Mouse (Mus musculus) kidney, embryonic 14.5 days (tissue): ENCODE data around the gene Gm12185. TPM values are rescaled to one million over a fixed set of nuclear protein-coding genes. Genes with fewer than 3 reads are reported as not detected.
"Not testable (repeated sequence)": the region's sequence is repeated elsewhere in the genome, so short reads cannot be mapped to it uniquely, and the experiment has no call there.

Experiments used
- ATAC-seq: fragments of 200-750 bp; cut with Nextera tagmentation; 2 replicates; pipeline ENCODE4 v1.8.0; 2017; ENCODE audit warnings: moderate number of reproducible peaks, mild to moderate bottlenecking, moderate TSS enrichment, moderate library complexity; ENCODE audit not compliant: low FRiP score, low TSS enrichment
- H3K27ac ChIP-seq: fragments of 300-500 bp; sonication (generic); 2 replicates; pipeline ENCODE4 v1.5.1; 2014; ENCODE audit warnings: low read depth, mild to moderate bottlenecking, low read length, moderate library complexity, mixed read lengths
- H3K27me3 ChIP-seq: fragments of 300-500 bp; sonication (generic); 2 replicates; pipeline ENCODE4 v1.6.1; 2014; ENCODE audit warnings: mild to moderate bottlenecking, low read length; ENCODE audit not compliant: control insufficient read depth, insufficient read depth
- H3K36me3 ChIP-seq: fragments of 300-500 bp; sonication (generic); 2 replicates; pipeline ENCODE4 v1.6.1; 2014; ENCODE audit warnings: low read length, mixed read lengths; ENCODE audit not compliant: control insufficient read depth, insufficient read depth
- H3K4me1 ChIP-seq: fragments of 300-500 bp; sonication (generic); 2 replicates; pipeline ENCODE4 v1.6.1; 2014; ENCODE audit warnings: low read length, mixed read lengths; ENCODE audit not compliant: control insufficient read depth, insufficient read depth
- H3K4me2 ChIP-seq: fragments of 300-500 bp; sonication (generic); replicated peaks from 2 replicates; pipeline ENCODE4 v1.6.1; 2014; ENCODE audit warnings: low read depth, mild to moderate bottlenecking, low read length
- H3K4me3 ChIP-seq: fragments of 300-500 bp; sonication (generic); 2 replicates; pipeline ENCODE4 v1.5.1; 2014; ENCODE audit warnings: mild to moderate bottlenecking, low read length
- H3K9ac ChIP-seq: fragments of 300-500 bp; sonication (generic); 2 replicates; pipeline ENCODE4 v1.6.1; 2014; ENCODE audit warnings: low read depth, mild to moderate bottlenecking, low read length, moderate library complexity
- H3K9me3 ChIP-seq: fragments of 300-500 bp; sonication (generic); 2 replicates; pipeline ENCODE4 v1.6.1; 2016; ENCODE audit warnings: low read length; ENCODE audit not compliant: control insufficient read depth
- WGBS: fragments of 180-500 bp; shearing (Covaris S2); extraction: QIAGEN DNeasy Blood & Tissue Kit; methylation state at CpG from one replicate; pipeline ENCODE4 v1.1.7; 2014; 5-methylcytosine and 5-hydroxymethylcytosine counted together
- polyA plus RNA-seq: library from polyadenylated mRNA; unstranded; fragments of >200 nt; fragmentation: Nextera tagmentation; extraction: Ambion mirVana; gene quantifications from 2 replicates; pipeline ENCODE4 v1.2.1, GENCODE M21; 2014

Gm12185 gene
- polyA plus RNA-seq, 1 experiment from 2014 or later: not detected

DNA sequence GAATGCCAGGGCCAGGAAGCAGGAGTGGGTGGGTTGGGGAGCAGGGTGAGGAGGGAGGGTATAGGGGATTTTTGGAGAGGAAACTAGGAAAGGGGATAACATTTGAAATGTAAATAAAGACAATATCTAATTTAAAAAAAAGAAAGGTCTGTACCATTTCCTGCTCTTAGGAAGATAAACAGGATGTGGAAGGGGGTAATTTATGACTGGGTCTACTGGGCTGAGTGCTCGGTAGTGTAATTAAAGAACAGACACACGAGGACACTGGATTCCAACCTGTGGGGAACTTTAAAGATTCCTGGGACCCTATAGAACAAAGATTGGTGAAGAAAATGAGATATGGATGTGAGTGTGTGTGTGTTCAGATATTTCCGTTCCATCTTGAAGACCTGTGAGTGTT is 9.2 kb downstream of the Gm12185 start:
- H3K4me1 ChIP-seq, H3K9me3 ChIP-seq, H3K9ac ChIP-seq, ATAC-seq, H3K4me3 ChIP-seq, H3K36me3 ChIP-seq, H3K27ac ChIP-seq, H3K27me3 ChIP-seq, H3K4me2 ChIP-seq: not testable (repeated sequence)
- WGBS: no CpG with 5 or more reads among the region's 3 CpGs

DNA sequence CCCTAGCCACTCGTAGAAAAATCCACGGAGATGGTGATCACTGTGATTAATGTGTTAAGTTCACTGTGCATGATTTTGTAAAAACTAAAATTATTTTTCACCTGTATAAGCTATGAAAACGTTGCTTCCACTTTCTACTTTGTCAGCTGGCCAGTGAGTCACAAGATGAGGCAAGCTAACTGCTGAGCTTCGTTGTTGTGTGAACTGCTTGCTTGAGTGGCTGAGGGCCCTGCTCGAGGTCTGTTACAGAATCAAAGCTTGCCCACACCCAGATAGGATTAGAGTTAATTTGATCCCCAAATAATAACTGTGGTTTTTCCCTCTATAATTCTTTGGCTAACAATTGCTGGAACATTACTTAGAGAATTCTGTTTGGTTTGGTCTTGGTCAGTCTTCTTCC is 12.0 kb downstream of the Gm12185 start:
- no CpG with 5 or more reads among the region's 5 CpGs for WGBS
- not testable (repeated sequence) for H3K4me3 ChIP-seq, ATAC-seq, H3K36me3 ChIP-seq, H3K4me2 ChIP-seq, H3K9ac ChIP-seq, H3K27ac ChIP-seq, H3K4me1 ChIP-seq, H3K9me3 ChIP-seq, H3K27me3 ChIP-seq

DNA sequence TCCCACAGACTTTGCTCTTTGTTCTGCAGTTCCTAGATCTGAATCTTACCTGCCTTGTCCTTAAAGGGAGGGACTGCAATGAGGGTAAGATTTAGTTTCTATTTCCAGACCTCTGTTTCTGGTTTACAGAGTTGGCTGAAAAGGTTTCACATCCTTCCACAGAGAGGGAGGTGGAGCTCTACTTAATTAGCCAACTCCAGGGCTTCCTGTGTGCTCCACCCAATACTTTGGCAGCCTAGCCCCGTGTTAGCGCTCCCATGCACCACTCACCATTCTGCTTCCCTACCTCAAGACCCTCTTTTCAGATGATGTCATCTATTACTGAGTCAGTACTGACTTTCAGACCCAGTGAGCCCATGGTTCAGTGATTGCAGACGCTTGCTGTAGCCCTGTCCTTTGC is 12.8 kb downstream of the Gm12185 start, which contains the start of gene 9930111J21Rik1:
9930111J21Rik1 (minus strand) TSS at position 148 of the 400 bp plus-strand sequence.
- not testable (repeated sequence) for H3K27ac ChIP-seq, ATAC-seq, H3K9ac ChIP-seq, H3K27me3 ChIP-seq, H3K4me2 ChIP-seq, H3K9me3 ChIP-seq, H3K4me1 ChIP-seq, H3K36me3 ChIP-seq, H3K4me3 ChIP-seq
- no CpG with 5 or more reads among the region's 3 CpGs for WGBS

DNA sequence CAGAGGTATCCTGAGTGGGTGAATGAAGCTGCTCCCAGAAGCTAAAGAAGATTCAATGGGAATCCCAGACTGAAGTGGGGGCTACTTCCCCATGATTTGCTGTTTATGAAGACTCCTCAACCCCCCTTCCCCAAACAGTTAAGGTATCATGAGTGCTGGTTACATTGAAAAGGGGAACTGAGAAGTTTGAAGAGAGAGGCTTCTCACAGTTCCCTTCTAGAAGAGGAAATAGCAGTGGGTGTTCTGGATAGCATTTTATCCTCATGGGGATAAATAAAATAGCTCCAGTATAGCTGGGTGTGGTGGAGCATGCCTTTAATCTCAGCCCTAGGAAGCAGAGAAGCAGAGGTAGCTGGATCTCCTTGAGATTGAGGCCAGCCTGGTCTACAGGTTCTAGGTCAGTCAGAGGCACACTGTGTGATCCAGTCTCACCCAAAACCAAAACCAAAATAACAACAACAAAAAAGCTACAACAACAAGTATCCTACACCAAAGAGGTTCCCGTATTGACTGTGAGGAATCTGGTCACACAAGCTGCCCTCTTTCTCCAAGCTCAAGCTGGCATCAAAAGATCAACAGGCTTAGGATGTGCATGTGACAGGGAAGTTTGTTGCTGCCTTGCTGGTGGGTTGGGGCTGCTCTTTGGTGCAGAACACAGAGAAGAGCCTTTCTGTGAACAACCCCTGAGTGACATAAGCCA is 13.6 kb downstream of the Gm12185 start, which contains the start of gene Olfr56:
Olfr56 (plus strand) TSS at position 650 of the 700 bp plus-strand sequence.
- H3K4me2 ChIP-seq, H3K27ac ChIP-seq, H3K9ac ChIP-seq, ATAC-seq, H3K27me3 ChIP-seq, H3K9me3 ChIP-seq, H3K36me3 ChIP-seq, H3K4me1 ChIP-seq, H3K4me3 ChIP-seq: not testable (repeated sequence)
- WGBS: no CpG with 5 or more reads among the region's 1 CpGs

- H3K9ac ChIP-seq, H3K27ac ChIP-seq, H3K27me3 ChIP-seq, H3K9me3 ChIP-seq, H3K4me1 ChIP-seq, H3K4me2 ChIP-seq, H3K4me3 ChIP-seq, H3K36me3 ChIP-seq, ATAC-seq: not testable (repeated sequence)
- no CpG with 5 or more reads among the region's 1 CpGs for WGBS
Measured at GRCm38 (mm10) chr11:48974686-48975085, 17.3 kb downstream of the Gm12185 start.

- not testable (repeated sequence) for H3K4me1 ChIP-seq, ATAC-seq, H3K9ac ChIP-seq, H3K36me3 ChIP-seq, H3K9me3 ChIP-seq, H3K27ac ChIP-seq, H3K27me3 ChIP-seq, H3K4me2 ChIP-seq, H3K4me3 ChIP-seq
- 98% methylated on average over 6 of the region's 6 CpGs for WGBS
Measured at GRCm38 (mm10) chr11:48946090-48946489, 45.9 kb downstream of the Gm12185 start, which contains the start of gene Psme2b. Gene Psme2b, minus strand, starts transcription at chr11:48946190.

GRCm38 (mm10) chr11:48939286-48939685 is 52.7 kb downstream of the Gm12185 start:
- H3K4me2 ChIP-seq, H3K4me1 ChIP-seq, ATAC-seq, H3K36me3 ChIP-seq, H3K9ac ChIP-seq, H3K4me3 ChIP-seq, H3K27me3 ChIP-seq, H3K27ac ChIP-seq, H3K9me3 ChIP-seq: not testable (repeated sequence)

- ATAC-seq, H3K9ac ChIP-seq, H3K4me1 ChIP-seq, H3K27me3 ChIP-seq, H3K9me3 ChIP-seq, H3K4me3 ChIP-seq, H3K36me3 ChIP-seq, H3K4me2 ChIP-seq, H3K27ac ChIP-seq: not testable (repeated sequence)
- WGBS: no CpG with 5 or more reads among the region's 3 CpGs
Measured at GRCm38 (mm10) chr11:48935291-48935690, 56.7 kb downstream of the Gm12185 start.

DNA sequence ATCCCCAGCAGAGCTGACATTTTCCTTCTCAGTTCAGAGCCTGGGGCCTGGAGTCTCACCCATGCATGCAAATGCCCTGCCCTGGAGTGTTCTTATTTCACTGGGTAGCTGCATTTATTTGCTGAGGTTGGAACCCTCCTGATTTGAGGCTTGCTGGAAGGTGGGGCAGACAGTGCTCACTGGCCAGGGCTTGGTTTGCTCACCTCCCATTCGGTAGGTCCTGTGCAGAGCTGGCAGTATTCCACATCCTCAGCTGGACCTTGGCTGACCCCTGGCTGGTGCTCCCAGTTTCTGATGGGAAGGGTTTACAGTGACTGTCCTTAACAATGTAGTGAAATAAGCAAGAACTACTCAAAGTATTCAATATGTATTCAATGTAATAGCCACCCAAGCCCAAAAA is 58.1 kb downstream of the Gm12185 start:
- not testable (repeated sequence) for H3K4me3 ChIP-seq, H3K4me2 ChIP-seq, H3K9me3 ChIP-seq, H3K27ac ChIP-seq, H3K27me3 ChIP-seq, H3K36me3 ChIP-seq, H3K9ac ChIP-seq, ATAC-seq, H3K4me1 ChIP-seq
- WGBS: 10% methylated on average over 1 of the region's 1 CpGs
